Mouse (Mus musculus) limb, embryonic 13.5 days (tissue): ENCODE results near the gene Fam53b. TPM values are rescaled to one million over a fixed set of nuclear protein-coding genes. Genes with fewer than 3 reads are reported as not detected.

Experiments
- ATAC-seq: fragments of 200-750 bp; cut with Nextera tagmentation; 2 replicates; pipeline ENCODE4 v1.8.0; 2017; ENCODE audit warnings: low read depth, moderate number of reproducible peaks, moderate TSS enrichment; ENCODE audit not compliant: low FRiP score
- H3K27ac ChIP-seq: fragments of 300-500 bp; sonication (generic); 2 replicates; pipeline ENCODE4 v1.5.1; 2015; ENCODE audit warnings: inconsistent platforms, mild to moderate bottlenecking, moderate library complexity
- H3K27me3 ChIP-seq: fragments of 300-500 bp; sonication (generic); 2 replicates; pipeline ENCODE4 v1.6.1; 2015; ENCODE audit warnings: mild to moderate bottlenecking, inconsistent platforms
- H3K36me3 ChIP-seq: fragments of 300-500 bp; sonication (generic); 2 replicates; pipeline ENCODE4 v1.6.1; 2015; ENCODE audit warnings: inconsistent platforms, mild to moderate bottlenecking, moderate library complexity
- H3K4me1 ChIP-seq: fragments of 300-500 bp; sonication (generic); 2 replicates; pipeline ENCODE4 v1.6.1; 2015; ENCODE audit warnings: inconsistent platforms
- H3K4me2 ChIP-seq: fragments of 300-500 bp; sonication (generic); replicated peaks from 2 replicates; pipeline ENCODE4 v1.6.1; 2015; ENCODE audit warnings: inconsistent platforms, mild to moderate bottlenecking, moderate library complexity
- H3K4me3 ChIP-seq: fragments of 300-500 bp; sonication (generic); 2 replicates; pipeline ENCODE4 v1.5.1; 2015; ENCODE audit warnings: moderate library complexity, mild to moderate bottlenecking, inconsistent platforms
- H3K9ac ChIP-seq: fragments of 300-500 bp; sonication (generic); 2 replicates; pipeline ENCODE4 v1.6.1; 2015; ENCODE audit warnings: mild to moderate bottlenecking, inconsistent platforms
- H3K9me3 ChIP-seq: fragments of 300-500 bp; sonication (generic); 2 replicates; pipeline ENCODE4 v1.6.1; 2016; ENCODE audit warnings: inconsistent platforms
- WGBS: fragments of 180-500 bp; shearing (Covaris S2); methylation state at CpG from one replicate; pipeline ENCODE4 v1.1.7; 2015; 5-methylcytosine and 5-hydroxymethylcytosine counted together
- polyA plus RNA-seq: library from polyadenylated mRNA; unstranded; fragments of >200 nt; fragmentation: Nextera tagmentation; extraction: Ambion mirVana; gene quantifications from 2 replicates; pipeline ENCODE4 v1.2.1, GENCODE M21; 2015

The Fam53b gene
- polyA plus RNA-seq = 25.4 and 26.4 TPM in 2 replicates

- Histone ChIP-seq H3K36me3 (no peaks in the 10 kb centered on the region), H3K9ac (peak within 1 kb of the TSS; percentile 91), H3K4me3 (peak within 1 kb of the TSS; percentile 66), H3K27ac (peak within 1 kb of the TSS; percentile 94), H3K4me1 (peaks cover 67% of the 10 kb centered on the region), H3K9me3 (no peaks in the 10 kb centered on the region), H3K4me2 (peak within 1 kb of the TSS; percentile 86), H3K27me3 (no peaks in the 10 kb centered on the region)
- peak; percentile 55 for ATAC-seq
- WGBS = under 1% methylated on average over 68 of the region's 85 CpGs
These were observed at the start of gene Fam53b for GRCm38 (mm10) chr7:132813416-132814088. Fam53b (minus strand) TSS chr7:132813886.

- Histone ChIP-seq H3K9me3 (no peaks in the 10 kb centered on the region), H3K4me3 (peak within 1 kb of the TSS; percentile 90), H3K9ac (peak within 1 kb of the TSS; percentile 89), H3K27ac (peak within 1 kb of the TSS; percentile 85; the same call in 1 of the 2 replicates), H3K4me2 (peak within 1 kb of the TSS; percentile 80), H3K4me1 (peaks cover 25% of the 10 kb centered on the region), H3K36me3 (no peaks in the 10 kb centered on the region), H3K27me3 (no peaks in the 10 kb centered on the region)
- peak; percentile 93 for ATAC-seq
- 1% methylated on average over 53 of the region's 53 CpGs for WGBS
These were observed 45.6 kb upstream of the Fam53b start, which contains the start of gene Abraxas2 for GRCm38 (mm10) chr7:132859042-132859958. Abraxas2 (plus strand) TSS chr7:132859225.

GRCm38 (mm10) chr7:132858043-132858608 is 44.4 kb upstream of the Fam53b start:
- Histone ChIP-seq H3K27ac (no peak overlapping the region), H3K4me1 (peaks cover 33% of the 10 kb centered on the region), H3K27me3 (no peaks in the 10 kb centered on the region), H3K9me3 (no peaks in the 10 kb centered on the region), H3K9ac (no peak overlapping the region), H3K36me3 (no peaks in the 10 kb centered on the region), H3K4me2 (no peak overlapping the region), H3K4me3 (no peak overlapping the region)
- ATAC-seq = no peak
- 71% methylated on average over 5 of the region's 5 CpGs for WGBS

- Histone ChIP-seq H3K27me3 (no peaks in the 10 kb centered on the region), H3K9ac (no peak overlapping the region), H3K4me3 (no peak overlapping the region), H3K4me1 (peaks cover 35% of the 10 kb centered on the region), H3K9me3 (no peaks in the 10 kb centered on the region), H3K4me2 (no peak overlapping the region), H3K36me3 (no peaks in the 10 kb centered on the region), H3K27ac (no peak overlapping the region)
- ATAC-seq = no peak
- WGBS = 71% methylated on average over 1 of the region's 1 CpGs
These were observed 42.4 kb upstream of the Fam53b start for GRCm38 (mm10) chr7:132856083-132856482.

GRCm38 (mm10) chr7:132853946-132854345 is 40.3 kb upstream of the Fam53b start:
- H3K4me1 ChIP-seq = peaks cover 28% of the 10 kb centered on the region
- 34% methylated on average over 4 of the region's 4 CpGs for WGBS
- H3K4me3 ChIP-seq = no peak overlapping the region

GRCm38 (mm10) chr7:132853361-132853760 is 39.7 kb upstream of the Fam53b start:
- no peak overlapping the region for H3K27ac ChIP-seq

More at GRCm38 (mm10) chr7:132853946-132854345, 40.3 kb upstream of the Fam53b start:
- H3K9ac ChIP-seq = no peak overlapping the region
- H3K9me3 ChIP-seq = no peaks in the 10 kb centered on the region
- no peak for ATAC-seq
- H3K27ac ChIP-seq = no peak overlapping the region
- H3K4me2 ChIP-seq = no peak overlapping the region
- no peaks in the 10 kb centered on the region for H3K27me3 ChIP-seq
- peaks cover 17% of the 10 kb centered on the region for H3K36me3 ChIP-seq

GRCm38 (mm10) chr7:132852173-132852844 is 38.6 kb upstream of the Fam53b start, which contains the start of gene Eef1akmt2:
Eef1akmt2 (minus strand) TSS chr7:132852673.
- H3K27ac ChIP-seq = peak within 1 kb of the TSS; percentile 96
- peaks cover 33% of the 10 kb centered on the region for H3K36me3 ChIP-seq
- no peaks in the 10 kb centered on the region for H3K27me3 ChIP-seq
- ATAC-seq = peak; percentile 96
- H3K4me1 ChIP-seq = peaks cover 24% of the 10 kb centered on the region
- H3K4me2 ChIP-seq = peak within 1 kb of the TSS; percentile 69
- under 1% methylated on average over 37 of the region's 37 CpGs for WGBS
- peak within 1 kb of the TSS; percentile 93 for H3K9ac ChIP-seq
- H3K9me3 ChIP-seq = no peaks in the 10 kb centered on the region
- peak within 1 kb of the TSS; percentile 81 for H3K4me3 ChIP-seq

More at GRCm38 (mm10) chr7:132853361-132853760, 39.7 kb upstream of the Fam53b start:
- Histone ChIP-seq H3K4me3 (no peak overlapping the region), H3K27me3 (no peaks in the 10 kb centered on the region), H3K4me2 (no peak overlapping the region), H3K9ac (no peak overlapping the region), H3K4me1 (peaks cover 24% of the 10 kb centered on the region), H3K9me3 (no peaks in the 10 kb centered on the region), H3K36me3 (peaks cover 23% of the 10 kb centered on the region)
- ATAC-seq = no peak
- 28% methylated on average over 6 of the region's 6 CpGs for WGBS

GRCm38 (mm10) chr7:132843152-132843551 is 29.5 kb upstream of the Fam53b start:
- Histone ChIP-seq H3K4me3 (no peak overlapping the region), H3K9me3 (no peaks in the 10 kb centered on the region), H3K27me3 (no peaks in the 10 kb centered on the region), H3K36me3 (peaks cover 62% of the 10 kb centered on the region), H3K4me1 (no peaks in the 10 kb centered on the region), H3K4me2 (no peak overlapping the region), H3K27ac (no peak overlapping the region), H3K9ac (no peak overlapping the region)
- 93% methylated on average over 3 of the region's 3 CpGs for WGBS
- ATAC-seq = no peak

- Histone ChIP-seq H3K4me1 (no peaks in the 10 kb centered on the region), H3K27me3 (no peaks in the 10 kb centered on the region), H3K4me3 (no peak overlapping the region), H3K9ac (no peak overlapping the region), H3K9me3 (no peaks in the 10 kb centered on the region), H3K27ac (no peak overlapping the region), H3K36me3 (peaks cover 56% of the 10 kb centered on the region), H3K4me2 (no peak overlapping the region)
- WGBS = 96% methylated on average over 1 of the region's 1 CpGs
- no peak for ATAC-seq
These were observed 28.8 kb upstream of the Fam53b start for GRCm38 (mm10) chr7:132842455-132842854.

- WGBS = 81% methylated on average over 5 of the region's 5 CpGs
- Histone ChIP-seq H3K9ac (no peak overlapping the region), H3K27me3 (no peaks in the 10 kb centered on the region), H3K4me1 (no peaks in the 10 kb centered on the region), H3K4me3 (no peak overlapping the region), H3K4me2 (no peak overlapping the region), H3K9me3 (no peaks in the 10 kb centered on the region), H3K36me3 (peaks cover 51% of the 10 kb centered on the region), H3K27ac (no peak overlapping the region)
- no peak for ATAC-seq
These were observed 27.6 kb upstream of the Fam53b start for GRCm38 (mm10) chr7:132841287-132841686.

- Histone ChIP-seq H3K4me1 (peaks cover 6% of the 10 kb centered on the region), H3K4me3 (no peak overlapping the region), H3K36me3 (peaks cover 55% of the 10 kb centered on the region), H3K27ac (no peak overlapping the region), H3K9ac (no peak overlapping the region), H3K9me3 (no peaks in the 10 kb centered on the region), H3K27me3 (no peaks in the 10 kb centered on the region), H3K4me2 (no peak overlapping the region; the same call in 1 of the 2 replicates)
- 21% methylated on average over 4 of the region's 4 CpGs for WGBS
- no peak for ATAC-seq
These were observed 17.3 kb upstream of the Fam53b start for GRCm38 (mm10) chr7:132830955-132831354.
